Mouse (Mus musculus) heart, adult 11 months (tissue): ENCODE results near the gene Rffl.

Source experiments
- DNase-seq: peaks from one replicate; pipeline ENCODE4 v3.0.0; 2022

Gene Rffl

GRCm38 (mm10) chr11:82871031-82871446 lies at the start of gene Rffl:
Rffl (minus strand) TSS chr11:82871210.
- peak; percentile 99 for DNase-seq

- no peak for DNase-seq
These were observed 49.8 kb upstream of the Rffl start for GRCm38 (mm10) chr11:82920768-82921167.

DNA sequence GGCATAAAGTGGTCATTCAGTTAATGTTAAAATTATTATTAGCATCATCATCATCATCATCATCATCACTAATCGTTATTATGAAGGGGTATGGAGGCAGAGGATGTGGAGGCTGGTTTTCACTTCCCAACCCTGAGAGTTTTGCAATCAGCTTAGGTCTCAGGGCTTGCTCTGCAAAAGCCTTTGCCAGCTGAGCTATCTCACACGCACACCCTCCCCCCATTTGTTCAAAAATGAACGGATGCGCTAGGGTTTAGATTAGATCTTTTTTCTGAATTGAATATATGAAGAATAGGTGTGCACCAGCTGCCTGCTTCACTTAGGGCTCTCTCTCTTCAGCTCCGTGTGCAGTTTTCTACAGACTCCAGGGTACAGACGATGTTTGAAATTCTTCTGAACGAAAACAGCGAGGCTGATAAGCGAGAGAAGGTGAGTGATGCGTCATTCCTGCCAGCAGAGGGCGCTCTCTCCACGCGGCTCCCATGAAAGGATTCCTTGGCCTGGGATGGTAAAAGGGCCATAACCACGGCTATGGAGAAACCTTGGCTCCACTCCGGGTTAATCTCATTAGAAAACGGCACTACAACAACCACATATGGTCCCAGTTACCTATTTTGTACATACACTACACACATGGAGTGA lies 43.8 kb upstream of the Rffl start:
- peak; percentile 94 for DNase-seq

- peak; percentile 99 for DNase-seq
These were observed 39.8 kb upstream of the Rffl start for GRCm38 (mm10) chr11:82910679-82911389.

GRCm38 (mm10) chr11:82910250-82910649 lies 39.2 kb upstream of the Rffl start, which contains the start of gene Unc45b:
Unc45b (plus strand) TSS chr11:82910550.
- DNase-seq: no peak

DNA sequence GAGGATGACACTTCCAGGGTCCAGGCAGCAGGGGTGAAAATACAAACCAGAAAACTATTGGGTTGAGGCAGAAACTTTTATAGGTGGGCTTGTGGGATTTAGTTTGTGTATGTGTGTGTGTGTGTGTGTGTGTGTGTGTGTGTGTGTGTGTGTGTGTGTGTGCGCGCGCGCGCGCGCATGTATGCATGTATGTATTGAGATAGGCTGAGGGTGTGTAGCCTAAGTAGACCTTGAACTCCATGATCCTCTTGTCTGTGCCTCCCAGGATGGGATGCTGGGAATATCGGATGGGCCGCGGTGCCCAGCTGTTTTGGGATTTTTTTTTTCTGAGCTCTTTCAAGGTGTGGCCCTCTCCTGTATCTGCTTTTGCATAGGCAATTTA lies 37.6 kb upstream of the Rffl start:
- peak; percentile 85 for DNase-seq

DNA sequence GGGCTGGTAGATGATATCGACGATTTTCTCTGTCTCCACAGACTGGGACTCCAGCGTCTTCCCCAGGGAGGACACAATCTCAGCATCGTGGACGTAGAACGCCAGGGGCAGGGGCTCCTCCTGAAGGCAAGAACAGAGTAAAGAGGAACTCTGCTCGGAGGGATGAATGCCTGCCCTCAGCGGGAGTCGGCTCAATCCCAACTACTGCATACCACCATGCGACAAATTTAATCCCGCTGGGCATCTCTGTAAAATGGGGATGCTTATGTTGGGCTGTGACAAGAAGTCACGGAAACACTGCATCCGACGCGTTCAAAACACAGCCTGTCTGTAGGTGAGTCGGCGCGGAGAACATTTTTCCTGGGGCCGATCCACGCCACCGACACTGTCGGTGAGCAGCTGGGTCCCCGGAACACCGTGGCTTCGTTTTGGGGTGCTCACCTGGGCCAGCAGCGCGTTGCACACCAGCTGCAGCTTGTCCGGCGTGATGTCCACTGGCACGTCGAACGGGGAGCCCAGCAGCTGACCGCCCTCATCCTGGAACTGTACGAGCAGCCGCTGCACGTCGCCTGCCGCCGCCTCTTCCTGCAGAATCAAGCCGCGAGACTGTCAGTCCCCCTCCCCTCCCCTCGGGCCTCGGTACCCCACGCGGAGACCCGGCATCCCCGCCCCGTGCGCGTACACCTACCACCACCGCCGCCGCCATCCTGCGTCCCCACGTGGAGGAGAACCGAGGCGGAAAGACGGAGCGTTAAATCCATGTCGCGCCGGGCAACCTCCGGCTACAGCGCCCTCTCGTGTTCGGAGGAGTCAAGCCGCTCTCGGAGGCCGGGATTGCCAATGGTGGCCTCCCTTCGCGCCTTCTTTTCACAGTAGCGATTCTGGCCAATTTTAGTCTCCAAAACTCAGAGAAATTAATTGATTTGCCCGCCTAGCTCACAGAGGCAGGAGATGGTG lies 36.9 kb upstream of the Rffl start, which contains the start of gene Nle1:
Gene Nle1, minus strand, starts transcription at position 761 of the 957 bp plus-strand sequence.
- peak; percentile 99 for DNase-seq

DNA sequence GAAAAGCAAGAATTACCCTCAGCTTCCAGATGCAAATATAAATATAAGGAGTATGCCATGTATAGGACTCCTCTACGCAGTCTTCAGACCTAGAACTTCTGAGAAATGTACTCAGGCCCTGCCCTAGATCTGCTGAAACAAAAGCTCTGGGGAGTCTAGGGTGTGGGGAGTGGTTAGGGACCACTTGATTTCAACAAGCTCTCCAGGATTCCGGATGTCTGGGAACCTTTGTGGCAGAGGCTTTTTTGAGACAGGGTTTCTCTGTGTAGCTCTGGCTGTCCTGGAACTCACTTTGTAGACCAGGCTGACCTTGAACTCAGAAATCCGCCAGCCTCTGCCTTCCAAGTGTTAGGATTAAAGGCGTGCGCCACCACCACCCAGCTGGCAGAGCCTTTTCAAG lies 34.8 kb upstream of the Rffl start:
- no peak for DNase-seq

DNA sequence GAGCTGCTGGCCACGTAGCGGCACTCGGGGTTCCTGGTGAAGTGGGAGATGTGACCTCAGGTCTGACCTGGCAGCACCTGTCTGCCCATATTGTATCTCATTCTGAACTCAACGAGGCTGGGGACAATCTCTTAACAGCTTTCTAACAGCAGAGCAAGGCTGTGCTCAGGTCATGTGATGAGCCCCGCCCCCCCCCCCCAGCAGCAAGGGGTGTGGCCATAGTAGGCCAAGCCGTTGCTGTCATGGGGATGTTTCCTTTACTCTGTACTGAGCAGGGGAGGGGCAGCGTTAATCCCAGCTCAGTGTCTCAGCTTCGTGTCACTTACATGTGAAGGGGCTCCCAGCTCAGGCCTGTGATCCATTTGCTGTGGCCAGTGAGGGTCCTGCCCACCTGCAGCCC lies 33.9 kb upstream of the Rffl start:
- no peak for DNase-seq

DNA sequence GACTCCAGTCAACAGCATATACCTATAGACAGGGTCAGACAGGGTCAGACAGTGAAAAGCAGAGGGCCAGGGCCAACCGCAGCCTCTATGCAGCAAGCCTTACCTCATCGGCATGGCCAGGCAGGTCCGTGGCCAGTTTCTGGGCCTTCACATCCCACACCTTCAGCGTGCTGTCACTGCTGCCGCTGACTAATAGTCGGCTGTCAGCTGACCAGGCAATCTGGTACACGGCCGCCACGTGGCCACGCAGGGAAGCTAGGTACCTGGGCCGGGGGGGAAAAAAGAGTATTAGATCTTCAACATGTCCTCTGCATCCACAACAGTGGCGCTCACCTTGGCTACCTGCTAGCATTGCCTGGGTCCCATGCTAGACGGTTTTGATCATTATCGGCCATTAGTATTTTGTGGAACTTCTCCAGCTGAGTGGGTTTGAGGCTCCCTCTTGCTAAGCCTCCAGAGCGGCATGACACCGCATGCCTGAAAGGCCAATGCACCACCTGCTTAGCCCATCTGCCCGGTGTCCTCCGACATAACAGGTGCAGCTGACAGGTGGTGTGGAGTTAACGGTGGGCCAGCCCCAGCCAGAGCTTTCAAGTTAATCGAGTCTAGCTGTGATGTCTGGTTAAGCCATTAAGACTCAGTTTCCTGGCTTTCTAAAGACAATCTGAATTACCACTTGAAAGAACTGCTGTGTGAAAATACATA lies 30.7 kb upstream of the Rffl start:
- no peak for DNase-seq

DNA sequence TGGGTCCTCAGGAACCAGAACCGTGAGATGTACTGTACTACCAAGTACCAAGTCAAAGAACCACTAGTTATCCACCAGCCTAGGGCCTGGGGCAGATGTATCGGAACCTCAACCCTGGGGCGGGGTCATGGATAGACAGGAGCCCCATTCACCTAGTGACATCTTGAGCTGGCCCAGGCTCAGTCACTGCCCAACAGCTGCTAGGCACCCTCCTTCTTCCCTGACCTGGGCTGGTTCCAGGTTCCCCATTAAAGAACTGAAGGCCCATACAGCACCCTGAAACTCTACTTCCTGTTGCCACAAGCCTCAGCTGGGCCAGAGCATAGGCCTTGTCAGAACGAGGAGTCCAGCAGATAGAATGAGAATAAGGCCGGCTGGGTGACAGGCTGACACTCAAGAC lies 28.7 kb upstream of the Rffl start:
- DNase-seq: peak; percentile 86

DNA sequence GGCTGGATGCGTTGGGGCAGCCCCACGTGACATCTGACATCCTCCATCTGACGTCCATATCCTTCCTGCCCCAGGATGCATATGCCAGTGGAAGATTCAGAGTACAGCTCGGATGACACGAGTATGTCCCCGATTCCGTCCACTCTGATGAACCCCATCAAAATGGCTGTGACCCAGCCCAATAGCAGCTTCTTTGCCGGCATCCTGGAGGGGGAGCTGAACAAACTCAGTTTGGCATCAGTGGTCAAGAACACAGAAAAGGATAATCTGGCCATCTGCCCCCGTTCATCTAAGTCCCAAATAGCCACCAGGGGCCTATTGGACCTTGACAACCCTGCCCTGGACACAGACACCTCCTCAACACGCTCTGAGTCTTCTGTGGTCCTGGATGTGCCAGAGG lies 26.5 kb upstream of the Rffl start:
- DNase-seq: peak; percentile 92

- DNase-seq: no peak
These were observed 20.9 kb upstream of the Rffl start, which contains the start of gene Fndc8 for GRCm38 (mm10) chr11:82891936-82892335. Fndc8 (plus strand) TSS chr11:82892124.

- peak; percentile 99 for DNase-seq
These were observed 19.3 kb upstream of the Rffl start, which contains the start of gene Rad51d for GRCm38 (mm10) chr11:82890342-82890762. Rad51d (minus strand) TSS chr11:82890614.

DNA sequence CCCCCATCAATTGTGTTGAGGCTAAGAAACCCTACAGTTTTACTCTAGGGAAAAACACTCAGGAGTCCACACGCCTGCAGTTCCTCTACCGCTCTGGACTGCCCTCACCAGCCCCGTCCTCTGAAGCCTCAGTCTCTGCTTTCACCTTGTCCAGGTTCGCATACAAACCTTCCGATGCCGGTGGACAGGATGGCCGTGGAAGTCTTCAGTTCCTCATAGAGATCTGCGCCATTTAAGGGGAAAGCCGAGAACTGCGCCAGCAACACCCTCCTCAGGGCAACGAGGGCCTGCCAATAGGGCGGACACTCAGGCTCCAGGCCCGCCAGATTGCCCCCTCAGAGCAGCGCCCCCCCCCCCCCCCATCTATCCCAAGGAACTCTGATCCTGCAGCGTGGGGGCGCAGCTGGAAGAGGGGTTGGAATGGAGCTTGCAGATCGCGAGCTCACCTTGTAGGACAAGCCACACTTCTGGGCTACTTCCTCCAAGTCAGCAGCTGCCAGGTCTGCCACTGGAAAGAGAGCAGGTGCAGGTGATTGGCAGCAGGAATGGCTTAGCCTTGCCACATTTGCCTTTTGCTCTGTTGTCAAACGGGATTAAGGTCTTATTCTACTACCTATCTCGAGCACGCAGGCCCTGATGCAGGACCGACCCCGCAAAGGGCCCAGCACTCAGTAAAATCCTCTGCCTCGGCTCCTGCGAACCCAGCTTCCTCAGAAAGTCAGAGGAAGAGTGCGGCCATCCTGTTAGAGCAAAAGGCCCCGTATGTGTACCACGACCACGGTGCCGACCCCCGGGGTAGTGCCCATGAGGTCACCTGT lies 18.7 kb upstream of the Rffl start:
- peak; percentile 92 for DNase-seq

GRCm38 (mm10) chr11:82888491-82888946 lies 17.5 kb upstream of the Rffl start:
- no peak for DNase-seq

- no peak for DNase-seq
These were observed 15.5 kb upstream of the Rffl start for GRCm38 (mm10) chr11:82886559-82886958.

- DNase-seq: no peak
These were observed 12.2 kb upstream of the Rffl start for GRCm38 (mm10) chr11:82883180-82883579.

- DNase-seq: no peak
These were observed 6.8 kb upstream of the Rffl start for GRCm38 (mm10) chr11:82877726-82878344.

- no peak for DNase-seq
These were observed 4.6 kb upstream of the Rffl start for GRCm38 (mm10) chr11:82875631-82876030.

- DNase-seq: no peak
These were observed 3.9 kb upstream of the Rffl start for GRCm38 (mm10) chr11:82874924-82875323.
